Mouse (Mus musculus): Measurements from ENCODE around the gene Mdm1.
"Not testable (repeated sequence)": the region's sequence is repeated elsewhere in the genome, so short reads cannot be mapped to it uniquely, and the experiment has no call there.

Gene Mdm1

DNA sequence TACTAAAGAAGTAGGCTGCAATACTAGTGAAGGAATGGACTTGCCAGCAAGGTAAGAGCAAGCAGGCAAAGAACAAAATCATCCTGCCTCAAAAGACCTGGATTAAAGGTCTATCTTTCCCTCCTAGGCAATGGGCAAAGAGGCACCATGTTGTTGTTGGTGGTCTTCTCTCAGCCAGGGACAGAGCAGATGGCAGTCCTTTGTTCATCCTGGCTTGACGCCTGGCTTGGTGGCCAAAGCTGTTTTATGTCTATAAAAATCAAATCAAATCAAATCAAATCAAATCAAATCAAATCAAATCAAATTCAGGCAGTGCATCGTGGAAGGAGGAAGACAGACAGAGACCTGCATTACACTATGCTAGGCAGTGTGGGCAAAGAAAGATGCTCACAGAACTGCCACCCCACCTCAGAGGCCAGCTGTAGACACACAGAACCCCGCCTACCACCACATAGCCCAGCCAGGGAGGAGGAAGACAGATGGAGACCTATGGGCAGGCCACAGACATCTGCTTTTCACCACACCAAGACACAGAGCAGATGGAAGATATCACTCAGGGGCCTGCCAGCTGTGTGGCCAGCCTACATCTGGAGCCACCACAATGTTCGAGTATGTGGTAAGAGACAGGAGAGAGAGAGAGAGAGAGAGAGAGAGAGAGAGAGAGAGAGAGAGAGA, 74.2 kb downstream of the Mdm1 start:
- not testable (repeated sequence) for DNase-seq (ENCODE audit: low read depth, low spot score)
